Mouse (Mus musculus) cerebellum, adult 2 months (tissue): ENCODE results near the gene Tmprss7.

Experiments
- CTCF ChIP-seq: fragments of 200-500 bp; IDR thresholded peaks from 2 replicates; pipeline ENCODE4 v1.5.1; 2011; ENCODE audit warnings: low read depth, mild to moderate bottlenecking, control low read depth, low read length, moderate library complexity, borderline replicate concordance; ENCODE audit not compliant: insufficient read depth
- POLR2A ChIP-seq: fragments of 200-500 bp; IDR thresholded peaks from 2 replicates; pipeline ENCODE4 v1.6.1; 2011; ENCODE audit warnings: low read length, control low read depth, borderline replicate concordance; ENCODE audit not compliant: insufficient read depth

DNA sequence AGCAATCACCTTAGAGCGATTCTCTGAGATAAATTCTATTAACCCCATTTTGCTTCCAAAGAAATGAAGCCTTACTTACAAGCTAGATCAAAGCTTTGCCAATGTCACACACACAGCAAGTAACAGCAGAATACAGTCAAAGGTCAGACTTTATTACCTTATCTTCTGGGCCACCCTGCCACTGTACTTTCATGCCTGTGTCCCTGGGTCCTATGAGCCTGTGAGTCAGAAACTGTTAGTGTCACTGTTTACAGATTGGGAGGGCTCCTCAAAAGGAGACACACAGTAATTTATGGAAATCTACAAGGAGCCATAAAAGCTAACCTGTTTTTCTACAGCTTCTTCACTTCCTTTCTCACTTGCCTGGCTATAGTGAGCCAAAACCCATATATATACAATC lies 35.2 kb downstream of the Tmprss7 start:
- no peak for TF ChIP-seq CTCF
- TF ChIP-seq POLR2A, result no peak
